Mouse (Mus musculus) liver, embryonic 14.5 days (tissue): ENCODE measurements around the gene Dhx37.

Experiments
- CTCF ChIP-seq: IDR thresholded peaks from 2 replicates; pipeline ENCODE4 v1.5.1; 2016; ENCODE audit warnings: antibody characterized with exemption, low read depth, control low read depth
- EP300 ChIP-seq: IDR thresholded peaks from 2 replicates; pipeline ENCODE4 v1.6.1; 2016; ENCODE audit warnings: antibody characterized with exemption, low read depth

GRCm38 (mm10) chr5:125411972-125412530 lies 21.9 kb downstream of the Dhx37 start:
- TF ChIP-seq CTCF (peak; percentile 84), EP300 (no peak)
